Mouse (Mus musculus) erythroblast, adult 5-6 weeks (primary cell): ENCODE results near the gene Zfp937. TPM values are rescaled to one million over a fixed set of nuclear protein-coding genes. Genes with fewer than 3 reads are reported as not detected.
"Not testable (repeated sequence)": the region's sequence is repeated elsewhere in the genome, so short reads cannot be mapped to it uniquely, and the experiment has no call there.

Experiments
- ATAC-seq: replicated peaks from 2 replicates; pipeline ENCODE4 v1.8.0; 2016; ENCODE audit warnings: moderate number of reproducible peaks, mild to moderate bottlenecking, moderate TSS enrichment, inconsistent platforms; ENCODE audit not compliant: poor library complexity, low FRiP score, severe bottlenecking
- total RNA-seq, 2 experiments: library from RNA; stranded (forward) in 1 of 2; stranded (reverse) in 1 of 2; fragments of 150-400 nt in 1 of 2; fragments of 200-764, 138-1000 nt in 1 of 2; gene quantifications; 2 replicates each; pipeline versions ENCODE4 v1.2.3 to v1.2.4; 2015 to 2017; ENCODE audit warnings: low replicate concordance in 2 of 2

The Zfp937 gene
- total RNA-seq (2015; ENCODE audit: low replicate concordance): 0.19 and 0.42 TPM in 2 replicates
- total RNA-seq (2017; ENCODE audit: low replicate concordance): 0.42 and 0.43 TPM in 2 replicates

DNA sequence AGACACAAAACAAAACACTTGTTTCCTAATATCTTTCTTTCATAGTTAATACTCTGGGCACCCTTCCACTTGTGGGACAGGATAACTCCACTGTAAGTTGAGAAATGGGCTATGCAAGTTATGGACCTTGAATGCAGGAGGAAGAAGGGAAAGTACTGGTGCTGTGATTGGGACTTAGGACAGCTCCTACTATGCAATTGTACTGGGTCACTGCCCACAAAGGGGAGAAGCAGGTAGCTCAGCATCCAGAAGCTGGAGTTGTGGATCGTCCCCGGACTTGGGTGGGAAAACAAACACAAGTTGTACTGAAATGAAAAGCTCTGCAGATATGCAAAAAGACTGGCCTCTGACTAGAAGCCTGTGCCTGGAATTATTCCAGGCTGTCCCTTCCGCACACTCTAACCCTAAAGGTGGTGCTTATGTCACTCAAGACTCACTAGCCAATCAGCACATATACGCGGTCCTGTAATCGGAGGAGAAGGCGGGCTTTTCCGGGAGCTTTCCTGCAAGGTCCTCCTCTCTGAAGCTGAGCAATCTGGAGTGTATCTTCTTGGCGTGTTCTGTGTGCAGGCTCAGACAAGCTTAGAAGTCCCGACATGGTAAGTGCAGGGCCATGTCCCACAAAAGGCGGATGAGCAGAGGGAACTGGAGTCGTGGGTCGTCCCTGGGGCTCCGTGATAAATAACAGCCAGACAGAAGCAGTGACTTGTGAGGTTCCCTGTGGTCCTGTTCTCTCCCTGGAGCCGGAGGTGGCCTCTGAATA is at the start of gene Zfp937:
Gene Zfp937 (plus strand): TSS at position 474 of the 763 bp plus-strand sequence.
- not testable (repeated sequence) for ATAC-seq

DNA sequence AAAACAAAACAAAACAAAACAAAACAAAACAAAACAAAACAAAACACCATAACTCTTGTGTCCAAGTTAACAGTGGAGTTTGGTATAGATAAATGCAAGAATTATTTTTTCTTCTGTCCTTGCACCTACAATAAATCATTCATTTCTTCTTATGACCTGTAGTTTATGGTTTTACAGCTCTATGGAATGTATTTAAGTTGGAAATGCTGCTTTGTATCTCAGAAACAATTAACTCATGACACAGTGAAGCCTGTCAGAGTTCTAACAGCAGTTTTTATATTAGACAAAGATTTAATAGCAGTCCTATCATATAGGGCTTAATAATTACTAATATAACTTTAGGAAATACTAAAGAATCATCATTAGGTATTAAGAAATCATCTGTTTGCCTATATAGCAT is 44.0 kb upstream of the Zfp937 start:
- no peak for ATAC-seq

DNA sequence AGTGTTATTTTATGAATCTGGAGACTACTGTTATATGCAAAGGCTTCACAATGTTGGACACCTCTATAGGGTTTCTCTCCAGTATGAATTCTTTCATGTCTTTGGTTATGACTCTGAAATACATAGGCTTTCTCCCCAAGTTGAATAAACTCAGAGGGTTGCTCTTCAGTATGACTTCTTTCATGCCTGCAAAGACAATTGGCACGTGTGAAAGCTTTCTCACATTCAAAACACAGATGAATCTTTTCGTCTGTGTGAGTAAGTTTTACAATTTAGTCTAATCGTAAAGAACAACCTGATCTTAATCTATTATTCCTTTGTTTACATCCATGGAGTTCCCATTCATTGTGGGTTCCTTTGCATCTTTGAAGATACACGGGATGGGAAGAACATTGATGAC is 38.3 kb upstream of the Zfp937 start, which contains the start of gene Gm10770:
Gene Gm10770 (minus strand): TSS at position 101 of the 400 bp plus-strand sequence.
- not testable (repeated sequence) for ATAC-seq

DNA sequence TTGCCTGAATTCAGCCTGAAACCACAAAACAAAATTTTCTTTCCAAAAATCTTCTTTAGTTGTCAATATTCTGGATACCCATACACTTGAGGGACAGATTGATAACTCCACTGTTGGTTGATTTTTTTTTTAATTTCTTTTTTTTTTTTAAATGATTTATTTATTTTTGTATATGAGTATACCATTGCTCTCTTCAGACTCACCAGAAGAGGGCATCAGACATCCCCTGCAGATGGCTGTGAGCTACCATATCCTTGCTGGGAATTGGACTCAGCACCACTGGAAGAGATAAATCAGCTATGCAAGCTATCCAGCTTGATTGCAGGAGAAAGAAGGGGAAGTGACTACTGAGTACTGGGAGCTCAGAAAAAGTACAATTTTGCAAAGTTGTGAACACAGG is 36.8 kb upstream of the Zfp937 start:
- not testable (repeated sequence) for ATAC-seq

GRCm38 (mm10) chr2:150181570-150181999 is 36.3 kb upstream of the Zfp937 start, which contains the start of gene Gm14139:
TSS of gene Gm14139 (plus strand) at chr2:150181755.
- ATAC-seq: not testable (repeated sequence)

- ATAC-seq: not testable (repeated sequence)
Observed at GRCm38 (mm10) chr2:150218363-150218725, 471 bp downstream of the Zfp937 start.

DNA sequence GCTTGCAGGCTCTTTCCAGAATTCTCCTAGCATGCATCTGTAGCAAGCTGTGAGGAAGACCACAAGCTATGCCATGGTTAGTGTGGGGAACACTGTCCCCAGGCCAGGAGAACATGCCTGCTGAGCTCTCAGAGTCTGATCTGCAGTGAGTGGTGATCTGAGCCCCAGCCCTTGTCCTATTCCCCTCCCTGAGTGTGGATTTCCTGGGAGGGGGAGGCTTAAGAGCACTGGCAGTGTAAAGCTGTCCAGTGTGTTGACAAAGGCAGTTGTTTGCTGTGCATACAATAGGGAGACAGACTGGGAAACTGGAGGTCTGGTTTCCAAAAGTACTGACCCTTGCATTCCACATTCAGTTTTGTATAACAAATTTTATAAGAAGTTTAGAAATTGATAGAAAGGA is 5.4 kb downstream of the Zfp937 start:
- not testable (repeated sequence) for ATAC-seq

- ATAC-seq: no peak
Observed at GRCm38 (mm10) chr2:150243211-150243610, 25.3 kb downstream of the Zfp937 start.

GRCm38 (mm10) chr2:150255491-150255890 is 37.6 kb downstream of the Zfp937 start, which contains the start of gene Gm21994:
TSS of gene Gm21994 (minus strand) at chr2:150255591.
- ATAC-seq: not testable (repeated sequence)

GRCm38 (mm10) chr2:150256861-150257260 is 39.0 kb downstream of the Zfp937 start:
- ATAC-seq: not testable (repeated sequence)

DNA sequence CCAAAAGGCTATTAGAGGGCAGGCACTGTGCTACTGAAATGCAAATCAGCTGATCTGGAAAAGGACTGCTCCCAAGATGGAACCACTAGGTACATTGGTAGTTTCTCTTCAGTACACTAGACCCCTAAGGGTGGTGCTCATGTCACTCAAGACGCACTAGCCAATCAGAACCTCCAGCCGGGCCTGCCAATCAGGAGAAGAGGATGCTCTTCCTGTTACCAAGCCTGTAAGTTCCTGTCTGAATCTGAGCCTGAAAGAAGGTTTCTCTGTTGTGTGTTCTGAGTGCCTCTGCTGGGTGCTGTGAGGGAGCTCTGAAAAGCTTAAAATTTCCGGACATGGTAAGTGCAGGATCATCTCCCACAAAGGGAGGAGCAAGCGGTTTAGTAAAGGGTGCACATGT is 39.4 kb downstream of the Zfp937 start, which contains the start of gene Gm14124:
Gene Gm14124 (plus strand): TSS at position 227 of the 400 bp plus-strand sequence.
- ATAC-seq: not testable (repeated sequence)

Other genes with a start within 250 kb of the Zfp937 start
- gene Zfp120, start 81.4 kb upstream of the Zfp937 start, total RNA-seq (2015; ENCODE audit: low replicate concordance): 2.1 and 4.6 TPM in 2 replicates
- gene Zfp120, start 81.4 kb upstream of the Zfp937 start, total RNA-seq (2017; ENCODE audit: low replicate concordance): 6.4 and 6.8 TPM in 2 replicates
- not detected in 2 replicates for gene Gm10770, start 38.4 kb upstream of the Zfp937 start, total RNA-seq (2015; ENCODE audit: low replicate concordance)
- gene Gm10770, start 38.4 kb upstream of the Zfp937 start, total RNA-seq (2017; ENCODE audit: low replicate concordance): not detected in 2 replicates
- gene Gm14139, start 36.3 kb upstream of the Zfp937 start, total RNA-seq (2015; ENCODE audit: low replicate concordance): not detected in 2 replicates
- not detected in 2 replicates for gene Gm14139, start 36.3 kb upstream of the Zfp937 start, total RNA-seq (2017; ENCODE audit: low replicate concordance)
- 2.1 TPM in 1 of 2 replicates, not detected in the other for gene Gm21994, start 37.5 kb downstream of the Zfp937 start, total RNA-seq (2015; ENCODE audit: low replicate concordance)
- 0.98 and 5.1 TPM in 2 replicates for gene Gm21994, start 37.5 kb downstream of the Zfp937 start, total RNA-seq (2017; ENCODE audit: low replicate concordance)
- gene Gm14124, start 39.4 kb downstream of the Zfp937 start, total RNA-seq (2015; ENCODE audit: low replicate concordance): not detected in 2 replicates
- not detected in 2 replicates for gene Gm14124, start 39.4 kb downstream of the Zfp937 start, total RNA-seq (2017; ENCODE audit: low replicate concordance)
- not detected in 2 replicates for gene Gm10130, start 105.6 kb downstream of the Zfp937 start, total RNA-seq (2015; ENCODE audit: low replicate concordance)
- gene Gm10130, start 105.6 kb downstream of the Zfp937 start, total RNA-seq (2017; ENCODE audit: low replicate concordance): 12.0 TPM in 1 of 2 replicates, not detected in the other
- gene 3300002I08Rik, start 144.7 kb downstream of the Zfp937 start, total RNA-seq (2015; ENCODE audit: low replicate concordance): not detected in 2 replicates
- not detected in 2 replicates for gene 3300002I08Rik, start 144.7 kb downstream of the Zfp937 start, total RNA-seq (2017; ENCODE audit: low replicate concordance)
- gene Zfp442, start 233.4 kb downstream of the Zfp937 start, total RNA-seq (2015; ENCODE audit: low replicate concordance): 1.5 and 2.5 TPM in 2 replicates
- gene Zfp442, start 233.4 kb downstream of the Zfp937 start, total RNA-seq (2017; ENCODE audit: low replicate concordance): 0.09 and 0.42 TPM in 2 replicates